Mouse (Mus musculus): ENCODE data around the gene Padi2.

GRCm38 (mm10) chr4:140989447-140989846 lies 83.3 kb downstream of the Padi2 start:
- TF ChIP-seq CTCF (IDR thresholded peaks at IDR 0.05; ENCODE audit: borderline replicate concordance, insufficient read depth, low read depth, low read length) (no peak), POLR2A (IDR thresholded peaks at IDR 0.05; ENCODE audit: borderline replicate concordance, insufficient read depth, low read length) (no peak)

Data from cerebellum, adult 2 months (tissue).